Mouse (Mus musculus): Measurements from ENCODE around the gene Ddr2. TPM values are rescaled to one million over a fixed set of nuclear protein-coding genes. Genes with fewer than 3 reads are reported as not detected.

The Ddr2 gene
- total RNA-seq, 2 experiments from 2014 or later = 4.7 to 5.0 TPM

DNA sequence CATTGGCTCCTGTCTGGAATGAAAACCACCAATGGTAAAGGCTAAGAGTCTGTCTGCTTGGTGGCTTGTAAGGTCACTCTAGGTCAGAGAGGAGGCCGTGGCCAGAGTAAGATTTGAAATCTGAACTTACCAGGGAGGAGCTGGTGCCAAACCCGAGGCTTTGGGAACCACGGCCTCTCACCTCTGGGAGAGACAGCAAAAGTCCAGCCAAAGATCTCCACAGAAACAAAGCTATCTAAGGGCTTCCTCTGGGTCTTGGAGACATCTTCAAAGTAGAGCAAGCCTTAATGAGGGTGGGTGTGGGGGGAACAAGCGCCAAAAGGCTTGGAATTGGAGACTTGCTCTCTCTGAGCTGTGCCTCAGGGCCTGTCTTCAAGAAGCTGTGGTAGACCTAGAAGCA is 62.1 kb downstream of the Ddr2 start:
- DNase-seq (ENCODE audit: low spot score in 2 of 2) = no peak
- H3K27ac ChIP-seq = no peak overlapping the region
- no peak overlapping the region for H3K4me3 ChIP-seq
- no peak for TF ChIP-seq CTCF (conservative IDR thresholded peaks at IDR 0.05)

GRCm38 (mm10) chr1:170044726-170045471 is 65.7 kb downstream of the Ddr2 start:
- no peak overlapping the region for H3K4me3 ChIP-seq
- DNase-seq (ENCODE audit: low spot score in 2 of 2) = no peak
- H3K27ac ChIP-seq = no peak overlapping the region
- TF ChIP-seq CTCF (conservative IDR thresholded peaks at IDR 0.05) = peak; percentile 36

GRCm38 (mm10) chr1:170043753-170044152 is 66.8 kb downstream of the Ddr2 start:
- Histone ChIP-seq H3K4me3 (no peak overlapping the region), H3K27ac (no peak overlapping the region)
- no peak for TF ChIP-seq CTCF (conservative IDR thresholded peaks at IDR 0.05)
- no peak for DNase-seq (ENCODE audit: low spot score in 2 of 2)

DNA sequence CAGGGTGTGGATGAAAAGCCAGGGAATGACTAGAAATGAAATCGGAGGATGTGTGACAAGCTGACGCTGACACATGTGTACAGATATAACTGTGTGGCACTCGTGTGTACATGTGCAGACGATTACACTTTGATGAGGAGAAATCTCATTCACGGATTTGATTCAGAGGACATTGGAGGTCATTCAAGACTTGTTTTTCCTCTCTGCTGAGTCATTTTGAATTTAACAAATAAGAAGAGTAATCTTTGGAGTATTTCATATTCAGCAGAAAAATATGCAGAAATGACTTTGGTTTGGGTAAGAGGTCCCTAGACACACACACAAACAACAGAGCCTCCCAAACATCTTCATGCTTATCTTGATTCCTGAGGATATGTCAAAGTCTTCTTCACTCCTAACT is 67.6 kb downstream of the Ddr2 start:
- Histone ChIP-seq H3K4me3 (no peak overlapping the region), H3K27ac (no peak overlapping the region)
- TF ChIP-seq CTCF (conservative IDR thresholded peaks at IDR 0.05) = no peak
- no peak for DNase-seq (ENCODE audit: low spot score in 2 of 2)

DNA sequence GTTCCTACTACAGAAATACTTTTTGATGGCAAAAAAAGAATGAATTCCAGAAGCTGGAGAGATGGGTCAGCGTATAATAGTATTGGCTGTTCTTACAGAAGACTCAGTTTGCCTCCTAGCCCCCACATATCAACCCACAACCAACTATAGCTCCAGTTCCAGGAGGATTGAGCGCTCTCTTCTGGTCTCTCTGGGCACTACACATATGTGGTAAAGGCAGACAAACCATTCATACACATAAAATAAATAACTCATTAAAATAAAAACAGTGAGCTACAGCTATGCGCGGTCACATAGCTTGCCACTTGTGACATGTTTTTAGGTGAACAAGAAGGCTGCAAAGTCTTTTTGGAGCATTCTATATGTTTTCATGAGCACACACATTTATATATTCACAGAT is 71.2 kb downstream of the Ddr2 start:
- Histone ChIP-seq H3K4me3 (no peak overlapping the region), H3K27ac (no peak overlapping the region)
- peak; percentile 39 for TF ChIP-seq CTCF (conservative IDR thresholded peaks at IDR 0.05)
- no peak for DNase-seq (ENCODE audit: low spot score in 2 of 2)

DNA sequence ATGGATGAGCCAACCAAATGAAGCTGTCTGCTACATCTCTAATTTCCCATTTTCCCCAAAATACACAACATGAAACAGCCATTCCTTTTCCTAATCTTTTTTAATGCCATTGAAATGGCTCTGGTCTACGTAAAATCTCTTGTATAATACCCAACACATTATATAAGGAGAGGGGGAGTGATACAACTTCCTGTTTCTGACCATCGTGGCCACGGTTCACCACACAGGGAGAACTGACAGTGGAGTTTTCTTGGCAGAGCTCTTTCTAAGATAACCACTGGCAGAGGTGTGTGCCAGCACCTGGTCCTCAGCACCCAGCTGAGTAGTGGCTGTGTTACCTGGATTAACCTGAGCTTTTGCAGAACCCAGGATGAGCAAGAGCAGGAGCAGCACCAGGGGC is 75.0 kb downstream of the Ddr2 start:
- Histone ChIP-seq H3K4me3 (no peak overlapping the region), H3K27ac (no peak overlapping the region)
- DNase-seq (ENCODE audit: low spot score in 2 of 2) = no peak
- no peak for TF ChIP-seq CTCF (conservative IDR thresholded peaks at IDR 0.05)

GRCm38 (mm10) chr1:170034961-170035360 is 75.6 kb downstream of the Ddr2 start:
- Histone ChIP-seq H3K27ac (no peak overlapping the region), H3K4me3 (no peak overlapping the region)
- no peak for TF ChIP-seq CTCF (conservative IDR thresholded peaks at IDR 0.05)
- DNase-seq (ENCODE audit: low spot score in 2 of 2) = no peak

- TF ChIP-seq CTCF (conservative IDR thresholded peaks at IDR 0.05) = no peak
- H3K4me3 ChIP-seq = no peak overlapping the region
- DNase-seq (ENCODE audit: low spot score in 2 of 2) = no peak
- H3K27ac ChIP-seq = no peak overlapping the region
Measured at GRCm38 (mm10) chr1:170031656-170032055, 78.9 kb downstream of the Ddr2 start.

- no peak for DNase-seq (ENCODE audit: low spot score in 2 of 2)
- Histone ChIP-seq H3K27ac (no peak overlapping the region), H3K4me3 (no peak overlapping the region)
- no peak for TF ChIP-seq CTCF (conservative IDR thresholded peaks at IDR 0.05)
Measured at GRCm38 (mm10) chr1:170014784-170015183, 95.8 kb downstream of the Ddr2 start.

- DNase-seq (ENCODE audit: low spot score in 2 of 2) = no peak
- TF ChIP-seq CTCF (conservative IDR thresholded peaks at IDR 0.05) = no peak
Measured at GRCm38 (mm10) chr1:170010716-170011505, 99.7 kb downstream of the Ddr2 start.

DNA sequence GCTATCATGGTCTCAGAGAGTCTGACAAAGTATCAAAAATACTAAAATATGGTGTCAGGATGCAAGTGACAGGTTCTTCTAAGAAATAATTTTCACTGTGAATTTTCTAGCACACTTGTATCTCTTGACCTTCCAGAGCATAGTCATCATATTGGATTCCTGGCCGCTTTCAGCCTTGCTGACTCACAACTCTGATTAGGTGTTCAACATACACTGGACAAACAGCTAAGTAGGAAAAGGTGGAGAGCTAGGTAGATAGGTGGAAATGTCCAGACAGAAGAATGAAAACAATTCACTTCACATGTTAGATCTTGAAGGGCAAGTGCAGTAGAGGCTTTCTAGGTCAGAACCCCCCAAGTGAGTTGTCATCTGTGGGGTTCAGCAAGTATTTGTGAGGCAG is 101.3 kb downstream of the Ddr2 start:
- no peak overlapping the region for H3K27ac ChIP-seq
- no peak for TF ChIP-seq CTCF (conservative IDR thresholded peaks at IDR 0.05)
- DNase-seq (ENCODE audit: low spot score in 2 of 2) = no peak
- H3K4me3 ChIP-seq = no peak overlapping the region

More at GRCm38 (mm10) chr1:170010716-170011505, 99.7 kb downstream of the Ddr2 start:
- Histone ChIP-seq H3K4me3 (no peak overlapping the region), H3K27ac (no peak overlapping the region)

DNA sequence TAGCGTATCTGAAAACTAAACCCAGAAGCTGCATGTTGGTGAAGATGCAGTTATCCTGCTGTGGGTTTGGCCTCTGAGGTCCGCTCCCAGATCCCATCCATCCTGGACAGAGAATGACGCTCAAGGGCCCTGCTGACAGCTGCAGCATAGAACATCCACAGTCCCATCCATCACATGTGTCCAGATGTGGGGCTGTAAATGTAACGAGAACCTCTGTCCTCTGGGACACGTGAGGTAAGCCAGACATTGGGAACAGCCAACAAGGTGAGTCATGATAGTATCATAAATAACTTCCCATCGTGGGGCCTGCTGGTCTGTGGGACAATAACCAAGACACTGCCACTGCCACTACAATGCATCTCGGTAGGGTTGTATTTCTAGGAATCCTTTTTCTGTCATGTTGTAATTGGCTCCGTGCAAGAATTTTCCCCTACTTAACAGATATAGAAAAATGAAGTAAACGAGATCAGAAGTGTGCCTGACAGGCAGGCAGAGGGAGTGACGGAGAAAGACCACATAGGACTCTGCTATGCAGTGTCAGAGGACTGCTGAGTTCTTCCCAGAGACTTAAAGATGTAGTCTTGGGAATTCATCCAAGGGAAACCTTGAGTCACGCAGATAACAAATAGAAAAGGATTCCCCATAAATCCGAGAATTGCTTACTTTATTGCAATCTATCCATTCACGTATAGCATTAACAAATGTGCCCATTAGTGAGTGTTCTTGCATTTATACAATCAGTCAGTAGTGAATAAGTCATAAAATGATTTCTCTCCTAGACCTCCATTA is 101.9 kb downstream of the Ddr2 start:
- Histone ChIP-seq H3K27ac (no peak overlapping the region), H3K4me3 (no peak overlapping the region)
- DNase-seq (ENCODE audit: low spot score in 2 of 2) = no peak
- TF ChIP-seq CTCF (conservative IDR thresholded peaks at IDR 0.05) = no peak

DNA sequence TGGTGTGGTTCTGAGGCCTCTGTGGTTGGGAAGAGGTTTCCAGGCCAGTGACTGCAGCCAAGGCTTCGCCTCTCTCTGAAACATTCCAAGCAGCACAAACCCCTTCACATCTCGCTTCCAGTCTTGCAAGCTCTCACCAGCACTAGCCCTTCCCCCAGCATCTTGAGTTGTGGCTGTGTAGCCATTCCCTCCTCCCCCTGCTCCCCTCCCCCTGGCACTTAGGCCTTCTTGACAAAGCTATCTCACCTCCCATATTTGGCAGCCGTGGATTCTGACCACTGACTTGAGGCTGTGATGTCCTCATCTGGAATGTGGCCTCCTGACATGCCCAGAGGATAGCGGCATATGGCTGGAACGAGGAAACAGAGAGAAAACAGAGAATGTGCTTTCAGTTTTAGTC is 104.0 kb downstream of the Ddr2 start:
- H3K27ac ChIP-seq = no peak overlapping the region
- TF ChIP-seq CTCF (conservative IDR thresholded peaks at IDR 0.05) = no peak
- DNase-seq (ENCODE audit: low spot score in 2 of 2) = no peak
- no peak overlapping the region for H3K4me3 ChIP-seq

All from layer of hippocampus, adult 2 months (tissue).